Mouse (Mus musculus) olfactory bulb, adult 2 months (tissue): Measurements from ENCODE around the gene Dguok.

Source experiments
- CTCF ChIP-seq: fragments of 200-500 bp; IDR thresholded peaks from 2 replicates; pipeline ENCODE4 v1.5.1; 2012; ENCODE audit warnings: low read depth, mild to moderate bottlenecking, low read length, moderate library complexity; ENCODE audit not compliant: insufficient read depth
- POLR2A ChIP-seq: fragments of 200-500 bp; IDR thresholded peaks from 2 replicates; pipeline ENCODE4 v1.6.1; 2012; ENCODE audit warnings: mild to moderate bottlenecking, low read depth, low read length, moderate library complexity; ENCODE audit not compliant: insufficient read depth

GRCm38 (mm10) chr6:83518637-83519036 lies 11.9 kb upstream of the Dguok start:
- TF ChIP-seq CTCF: no peak
- TF ChIP-seq POLR2A: no peak
